Mouse (Mus musculus) liver, embryonic 14.5 days (tissue): ENCODE data around the gene Stxbp5.

Source experiments
- CTCF ChIP-seq: IDR thresholded peaks from 2 replicates; pipeline ENCODE4 v1.5.1; 2016; ENCODE audit warnings: antibody characterized with exemption, low read depth, control low read depth
- EP300 ChIP-seq: IDR thresholded peaks from 2 replicates; pipeline ENCODE4 v1.6.1; 2016; ENCODE audit warnings: antibody characterized with exemption, low read depth

DNA sequence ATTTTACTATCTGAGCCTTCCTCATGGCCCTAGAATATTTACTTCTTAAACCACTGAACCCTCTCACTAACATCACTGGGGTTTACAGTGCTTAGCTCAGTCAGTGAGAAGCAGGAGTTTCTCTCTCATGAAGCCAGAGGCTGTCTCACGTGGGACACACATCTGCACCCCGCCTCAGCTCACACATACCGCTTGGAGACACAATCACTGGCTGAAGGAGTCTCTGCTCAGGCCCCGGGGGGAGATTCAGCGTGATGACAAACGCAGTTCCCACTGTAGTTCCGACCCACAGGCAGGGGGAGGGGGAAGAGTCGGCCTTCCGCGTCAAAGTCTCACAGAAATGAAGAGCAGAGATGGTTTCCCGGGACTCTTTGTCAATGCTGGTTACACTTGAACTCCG, 130.6 kb downstream of the Stxbp5 start:
- no peak for TF ChIP-seq CTCF
- no peak for TF ChIP-seq EP300
